Mouse (Mus musculus) olfactory bulb, adult 2 months (tissue): Measurements from ENCODE around the gene Nudt16l1. TPM values are rescaled to one million over a fixed set of nuclear protein-coding genes. Genes with fewer than 3 reads are reported as not detected.

Source experiments
- H3K27ac ChIP-seq: fragments of 200-500 bp; 2 replicates; pipeline ENCODE4 v1.5.1; 2012; ENCODE audit warnings: low read depth, low read length; ENCODE audit not compliant: insufficient read depth
- H3K4me1 ChIP-seq: fragments of 200-500 bp; 2 replicates; pipeline ENCODE4 v1.6.1; 2012; ENCODE audit warnings: low read length; ENCODE audit not compliant: control insufficient read depth, insufficient read depth
- H3K4me3 ChIP-seq: fragments of 200-500 bp; 2 replicates; pipeline ENCODE4 v1.5.1; 2012; ENCODE audit warnings: mild to moderate bottlenecking, low read depth, low read length, moderate library complexity; ENCODE audit not compliant: insufficient read depth
- CTCF ChIP-seq: fragments of 200-500 bp; IDR thresholded peaks from 2 replicates; pipeline ENCODE4 v1.5.1; 2012; ENCODE audit warnings: low read depth, mild to moderate bottlenecking, low read length, moderate library complexity; ENCODE audit not compliant: insufficient read depth
- POLR2A ChIP-seq: fragments of 200-500 bp; IDR thresholded peaks from 2 replicates; pipeline ENCODE4 v1.6.1; 2012; ENCODE audit warnings: mild to moderate bottlenecking, low read depth, low read length, moderate library complexity; ENCODE audit not compliant: insufficient read depth
- WGBS: fragments of 180-500 bp; shearing (Covaris S2); methylation state at CpG from one replicate; pipeline ENCODE4 v1.1.7; 2018; 5-methylcytosine and 5-hydroxymethylcytosine counted together
- polyA plus RNA-seq: library from polyadenylated mRNA; stranded (reverse); fragments of >200 nt; gene quantifications from 2 replicates; pipeline ENCODE4 v1.2.4, GENCODE M21; 2012; ENCODE audit warnings: low replicate concordance; ENCODE audit not compliant: missing spikeins, insufficient read depth, insufficient read length

Gene Nudt16l1
- polyA plus RNA-seq: not detected in 2 replicates

DNA sequence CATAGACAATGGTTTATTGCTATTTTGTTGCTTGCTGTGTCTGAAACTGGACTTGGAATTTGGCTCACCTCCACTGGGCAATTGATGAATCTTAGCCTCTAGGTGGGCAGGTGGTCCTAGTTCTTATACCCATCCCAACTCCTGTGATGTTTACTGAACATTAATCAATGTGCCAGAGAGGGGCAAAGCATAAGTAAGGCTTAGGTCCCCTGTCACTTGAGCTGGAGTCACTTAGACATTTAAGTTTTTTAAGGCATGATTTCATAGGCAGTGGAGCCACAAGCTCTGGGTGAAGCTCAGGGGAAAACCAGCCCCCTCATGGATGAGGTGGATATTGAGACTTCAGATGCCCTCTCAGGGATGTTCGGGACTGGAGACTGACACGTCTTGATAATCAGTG is at the start of gene Nudt16l1:
Gene Nudt16l1, plus strand, starts transcription at position 301 of the 400 bp plus-strand sequence.
- TF ChIP-seq CTCF (no peak), POLR2A (no peak)
- Histone ChIP-seq H3K4me3 (peak within 1 kb of the TSS; percentile 95), H3K4me1 (peaks cover 36% of the 10 kb centered on the region), H3K27ac (peak within 1 kb of the TSS; percentile 82)
- 3% methylated on average over 2 of the region's 2 CpGs for WGBS

DNA sequence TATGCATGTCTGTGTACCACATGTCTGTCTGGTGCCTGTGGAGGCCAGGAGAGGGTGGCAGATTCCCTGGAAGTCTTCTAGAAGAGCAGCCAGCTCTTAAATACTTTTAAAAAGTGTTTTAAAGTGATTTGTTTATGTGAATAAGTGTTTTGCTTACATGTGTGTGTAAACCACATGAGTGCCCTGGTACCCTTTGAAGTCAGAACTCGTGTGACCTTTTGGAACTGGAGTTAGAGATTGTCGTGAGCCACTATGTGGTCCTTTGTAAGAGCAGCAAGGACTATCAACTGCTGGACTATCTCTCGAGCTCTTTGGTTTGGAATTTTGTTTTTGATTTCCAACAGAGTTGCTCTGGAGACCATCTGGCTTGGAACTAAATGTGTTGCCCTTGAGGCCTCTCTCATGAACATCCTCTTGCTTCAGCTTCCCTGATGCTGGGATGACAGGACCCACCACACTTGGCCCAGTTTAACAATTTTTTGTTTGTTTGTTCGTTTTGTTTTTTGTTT is 48.3 kb upstream of the Nudt16l1 start:
- TF ChIP-seq CTCF (no peak), POLR2A (no peak)
- 66% methylated on average over 4 of the region's 4 CpGs for WGBS
- Histone ChIP-seq H3K4me3 (no peak overlapping the region), H3K4me1 (peaks cover 6% of the 10 kb centered on the region), H3K27ac (no peak overlapping the region)

DNA sequence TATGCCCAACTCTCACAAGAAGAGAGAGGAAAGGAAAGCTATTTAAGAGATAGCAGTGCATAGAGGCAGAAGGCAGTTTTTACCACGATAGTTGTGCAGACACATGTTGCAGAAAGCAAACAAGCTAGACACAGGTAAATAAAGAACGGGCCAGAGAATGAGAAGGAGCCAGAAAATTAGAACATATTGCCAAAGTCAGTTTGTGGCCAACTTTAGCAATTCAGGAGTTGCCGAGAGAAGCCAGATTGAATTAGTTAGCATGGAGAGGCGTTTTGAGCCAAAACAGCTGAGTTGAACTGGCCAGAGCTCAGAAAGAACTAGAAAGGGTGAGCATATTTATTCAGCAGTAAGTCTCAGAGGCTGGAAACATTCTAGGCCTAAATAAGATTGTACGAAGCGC is 46.4 kb upstream of the Nudt16l1 start:
- peaks cover 11% of the 10 kb centered on the region for H3K4me1 ChIP-seq
- no peak overlapping the region for H3K27ac ChIP-seq
- no peak for TF ChIP-seq CTCF
- TF ChIP-seq POLR2A: no peak
- H3K4me3 ChIP-seq: no peak overlapping the region
- 60% methylated on average over 6 of the region's 6 CpGs for WGBS

DNA sequence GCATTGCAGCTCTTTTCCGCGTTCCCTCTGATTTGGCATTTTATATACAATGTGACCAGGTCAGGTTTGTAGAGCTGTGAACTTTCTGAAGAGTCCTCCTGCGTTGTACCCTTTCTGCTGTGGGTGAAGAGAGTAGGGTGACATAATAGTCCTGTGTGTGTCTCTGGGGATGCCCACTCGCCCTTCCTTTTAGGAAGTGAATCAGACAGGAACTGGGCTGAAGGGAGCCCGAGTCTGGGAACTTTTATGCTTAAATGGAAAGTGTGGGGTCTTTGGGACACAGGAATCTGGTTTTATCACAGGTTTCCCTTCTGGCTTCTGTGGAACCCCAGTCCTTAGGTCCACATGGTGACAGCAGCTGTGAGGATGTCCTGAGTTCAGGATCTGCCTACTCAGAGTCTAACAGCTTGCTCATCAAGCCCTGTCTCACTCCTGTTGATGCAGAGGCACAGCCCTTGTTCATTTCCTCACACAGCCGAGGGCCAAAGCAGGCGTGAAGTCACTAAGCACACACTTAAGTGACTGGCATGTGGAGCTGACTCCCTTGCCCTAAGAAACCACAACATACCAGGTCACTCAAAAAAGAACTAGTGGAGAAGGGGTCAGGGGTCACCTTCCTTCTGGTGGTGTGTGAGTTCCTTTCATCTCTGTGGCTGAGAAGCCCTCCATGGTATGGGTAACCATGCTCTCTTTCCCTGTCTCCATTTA is 44.2 kb upstream of the Nudt16l1 start:
- WGBS: 80% methylated on average over 7 of the region's 7 CpGs

DNA sequence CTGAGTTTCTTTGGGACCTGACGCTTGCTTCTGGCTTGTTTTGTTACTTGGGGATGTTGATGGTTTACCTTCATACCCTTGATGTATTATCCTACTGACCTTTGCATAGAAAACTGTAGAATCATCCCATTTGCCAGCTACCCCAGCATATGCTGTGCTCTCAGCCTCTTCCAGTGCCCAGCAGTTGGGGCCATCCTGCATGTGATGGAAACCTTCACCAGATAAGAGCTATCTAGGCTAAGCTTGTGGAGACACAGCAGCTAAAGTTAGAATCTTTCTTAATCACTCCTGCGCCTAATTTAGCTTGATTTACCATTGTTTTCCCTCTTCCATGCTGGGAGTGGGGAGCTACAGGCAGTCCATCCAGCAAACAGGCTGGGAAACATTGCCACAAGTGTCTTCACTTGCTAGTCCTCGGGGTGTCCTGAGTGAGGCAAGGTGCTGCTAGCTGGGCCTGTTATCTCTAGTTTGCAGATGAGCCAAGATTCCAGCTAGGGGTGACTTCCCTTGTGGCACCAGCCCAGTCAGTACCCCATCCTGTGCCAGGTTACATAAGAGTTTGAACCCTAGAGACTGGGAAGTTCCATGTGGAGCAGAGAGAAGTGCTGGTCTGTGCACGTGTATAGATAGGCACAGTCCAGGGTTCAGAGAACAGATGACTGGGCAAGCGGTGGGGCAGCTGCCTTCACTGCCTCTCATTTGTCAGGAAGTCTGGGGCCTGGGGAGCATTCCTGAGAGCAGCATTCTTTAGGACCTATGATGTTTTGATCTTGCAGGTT is 42.1 kb upstream of the Nudt16l1 start:
- Histone ChIP-seq H3K27ac (0 out of 2 replicates have a peak overlapping the region, but pooled peaks have one; percentile 8), H3K4me1 (peaks cover 21% of the 10 kb centered on the region), H3K4me3 (no peak overlapping the region)
- WGBS: 32% methylated on average over 5 of the region's 5 CpGs
- TF ChIP-seq POLR2A: no peak
- no peak for TF ChIP-seq CTCF

More for the DNA sequence above, 44.2 kb upstream of the Nudt16l1 start:
- Histone ChIP-seq H3K4me1 (peaks cover 17% of the 10 kb centered on the region), H3K4me3 (no peak overlapping the region), H3K27ac (no peak overlapping the region)
- TF ChIP-seq POLR2A: no peak
- no peak for TF ChIP-seq CTCF

DNA sequence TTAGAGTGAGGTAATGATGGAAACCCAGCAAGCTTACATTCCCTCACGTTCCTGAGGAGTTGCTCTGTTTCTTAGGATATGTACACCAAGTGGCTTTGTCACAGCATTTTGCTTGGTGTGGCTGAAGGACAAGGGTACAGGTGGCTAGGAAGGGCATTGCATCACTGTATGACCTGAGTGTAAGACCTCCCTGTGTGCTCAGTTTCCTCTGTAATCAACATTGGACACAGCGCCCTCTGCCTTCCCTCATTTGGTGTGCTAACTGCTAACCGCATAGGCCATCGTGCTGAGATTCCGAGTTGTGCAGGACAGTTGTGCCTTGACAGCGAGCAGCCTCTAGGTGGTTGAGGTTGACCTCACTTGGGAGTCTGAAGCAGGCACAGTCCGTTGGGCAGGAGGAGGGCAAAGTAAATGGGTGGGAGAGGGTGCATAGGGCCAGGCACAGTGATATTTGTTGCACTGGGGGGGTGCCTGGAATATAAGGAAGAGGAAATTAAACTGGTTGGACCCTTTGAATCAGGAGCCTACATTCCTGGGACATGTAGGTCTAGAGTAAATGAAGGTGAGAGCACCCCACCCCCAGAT is 41.3 kb upstream of the Nudt16l1 start:
- Histone ChIP-seq H3K4me3 (no peak overlapping the region), H3K27ac (no peak overlapping the region), H3K4me1 (peaks cover 21% of the 10 kb centered on the region)
- TF ChIP-seq POLR2A (no peak), CTCF (no peak)
- WGBS: 62% methylated on average over 7 of the region's 7 CpGs

DNA sequence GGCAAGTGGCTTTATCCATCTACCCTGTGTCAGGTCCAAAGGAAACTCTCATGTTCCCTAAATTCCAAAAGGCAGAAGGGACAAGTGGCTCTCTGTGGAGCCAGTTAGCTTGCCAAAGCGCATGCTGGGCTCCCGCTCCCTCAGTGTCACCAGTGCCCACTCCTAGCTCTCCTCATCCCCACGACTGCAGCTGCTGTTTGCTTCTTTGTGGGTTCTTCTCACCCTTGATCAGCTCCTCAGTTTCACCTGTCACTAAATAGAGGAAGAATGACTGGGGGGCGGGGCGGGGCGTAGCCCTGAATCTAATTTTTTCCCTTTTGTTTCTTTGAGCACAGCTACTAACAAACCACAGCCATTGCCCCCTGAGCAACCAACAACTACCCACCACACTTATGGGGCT is 39.7 kb upstream of the Nudt16l1 start:
- Histone ChIP-seq H3K4me1 (peaks cover 21% of the 10 kb centered on the region), H3K4me3 (no peak overlapping the region), H3K27ac (no peak overlapping the region)
- no peak for TF ChIP-seq CTCF
- no peak for TF ChIP-seq POLR2A
- WGBS: 71% methylated on average over 6 of the region's 6 CpGs

DNA sequence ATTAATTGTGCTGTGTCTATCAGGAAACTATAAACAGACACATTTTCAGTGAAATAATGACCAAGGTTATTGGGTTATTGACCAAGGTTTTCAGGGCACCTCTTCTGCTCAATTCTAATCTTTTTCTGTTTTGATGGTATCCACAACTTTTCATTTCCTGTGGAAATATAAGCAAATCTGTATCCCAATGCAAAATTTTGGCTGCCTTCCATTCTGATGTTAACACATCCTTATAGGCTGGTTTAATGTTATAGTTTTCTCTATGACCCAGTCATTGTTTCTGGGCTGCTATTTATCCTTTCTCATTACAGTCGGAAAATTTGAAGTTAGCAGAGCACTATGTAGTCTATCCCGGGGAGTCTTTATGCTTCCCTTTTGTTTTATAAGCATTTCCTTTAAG is 38.9 kb upstream of the Nudt16l1 start:
- Histone ChIP-seq H3K4me1 (peaks cover 18% of the 10 kb centered on the region), H3K4me3 (no peak overlapping the region), H3K27ac (no peak overlapping the region)
- TF ChIP-seq POLR2A: no peak
- TF ChIP-seq CTCF: no peak
- WGBS: 58% methylated on average over 2 of the region's 2 CpGs

DNA sequence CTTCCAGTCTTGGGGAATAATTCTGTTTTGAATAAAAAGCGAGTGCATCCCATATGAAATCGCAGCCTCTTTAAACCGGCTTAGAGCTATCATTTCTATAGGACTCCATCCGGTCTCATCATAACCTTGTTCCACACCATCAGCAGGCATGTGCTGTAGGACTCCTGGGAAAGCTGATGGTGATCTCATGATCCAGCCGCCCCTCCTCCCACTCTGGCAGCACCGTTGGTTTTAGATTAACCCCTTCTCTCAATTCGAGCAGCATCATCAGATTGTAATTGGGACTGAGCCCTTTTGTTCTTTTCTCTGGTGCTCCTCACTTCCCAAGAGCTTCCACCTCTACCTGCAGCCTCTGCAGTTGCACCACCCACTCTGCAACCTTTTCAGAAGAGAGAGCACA is 37.4 kb upstream of the Nudt16l1 start:
- H3K27ac ChIP-seq: no peak overlapping the region
- H3K4me3 ChIP-seq: no peak overlapping the region
- TF ChIP-seq POLR2A: no peak
- TF ChIP-seq CTCF: no peak
- peaks cover 19% of the 10 kb centered on the region for H3K4me1 ChIP-seq
- WGBS: 66% methylated on average over 7 of the region's 7 CpGs

DNA sequence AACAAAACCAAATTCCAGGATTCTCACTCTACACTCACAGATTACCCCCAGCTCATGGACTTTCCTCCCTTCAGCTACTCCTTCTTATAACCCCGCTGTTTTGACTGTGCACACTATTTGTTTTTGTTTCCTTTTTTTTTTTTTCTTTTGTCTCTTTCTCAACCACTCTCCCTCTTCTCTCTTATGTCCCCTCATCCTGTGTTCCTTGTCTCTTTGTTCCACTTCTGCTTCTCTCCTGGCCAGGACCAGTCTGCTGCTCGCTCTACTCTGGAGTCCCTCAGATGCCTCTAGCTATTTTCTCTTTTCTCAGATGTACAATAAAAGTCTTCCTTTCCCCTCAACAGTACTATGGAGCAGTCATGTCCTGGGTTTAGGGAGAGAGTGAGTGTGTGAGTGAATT is 36.2 kb upstream of the Nudt16l1 start:
- Histone ChIP-seq H3K4me3 (no peak overlapping the region), H3K27ac (no peak overlapping the region), H3K4me1 (peaks cover 13% of the 10 kb centered on the region)
- TF ChIP-seq CTCF: no peak
- no peak for TF ChIP-seq POLR2A
- WGBS: 83% methylated on average over 2 of the region's 2 CpGs
